Mouse (Mus musculus) hindbrain, embryonic 13.5 days (tissue): ENCODE results near the gene Olfr1451. TPM values are rescaled to one million over a fixed set of nuclear protein-coding genes. Genes with fewer than 3 reads are reported as not detected.
"Not testable (repeated sequence)": the region's sequence is repeated elsewhere in the genome, so short reads cannot be mapped to it uniquely, and the experiment has no call there.

Source experiments
- ATAC-seq: fragments of 200-750 bp; cut with Nextera tagmentation; 2 replicates; pipeline ENCODE4 v1.8.0; 2017; ENCODE audit warnings: moderate TSS enrichment; ENCODE audit not compliant: low FRiP score
- H3K27ac ChIP-seq: fragments of 300-500 bp; sonication (generic); 2 replicates; pipeline ENCODE4 v1.5.1; 2015; ENCODE audit warnings: inconsistent platforms, mild to moderate bottlenecking, moderate library complexity
- H3K27me3 ChIP-seq: fragments of 300-500 bp; sonication (generic); 2 replicates; pipeline ENCODE4 v1.6.1; 2015; ENCODE audit warnings: mild to moderate bottlenecking, inconsistent platforms
- H3K36me3 ChIP-seq: fragments of 300-500 bp; sonication (generic); 2 replicates; pipeline ENCODE4 v1.6.1; 2015; ENCODE audit warnings: mild to moderate bottlenecking, inconsistent platforms
- H3K4me1 ChIP-seq: fragments of 300-500 bp; sonication (generic); replicated peaks from 2 replicates; pipeline ENCODE4 v1.6.1; 2015; ENCODE audit warnings: inconsistent platforms
- H3K4me2 ChIP-seq: fragments of 300-500 bp; sonication (generic); 2 replicates; pipeline ENCODE4 v1.6.1; 2015; ENCODE audit warnings: inconsistent platforms, mild to moderate bottlenecking, moderate library complexity
- H3K4me3 ChIP-seq: fragments of 300-500 bp; sonication (generic); 2 replicates; pipeline ENCODE4 v1.5.1; 2015; ENCODE audit warnings: mild to moderate bottlenecking, inconsistent platforms
- H3K9ac ChIP-seq: fragments of 300-500 bp; sonication (generic); 2 replicates; pipeline ENCODE4 v1.6.1; 2015; ENCODE audit warnings: mild to moderate bottlenecking, inconsistent platforms
- H3K9me3 ChIP-seq: fragments of 300-500 bp; sonication (generic); 2 replicates; pipeline ENCODE4 v1.6.1; 2016; ENCODE audit warnings: inconsistent platforms
- WGBS: fragments of 180-500 bp; shearing (Covaris S2); methylation state at CpG from one replicate; pipeline ENCODE4 v1.1.7; 2015; 5-methylcytosine and 5-hydroxymethylcytosine counted together
- polyA plus RNA-seq: library from polyadenylated mRNA; unstranded; fragments of >200 nt; fragmentation: Nextera tagmentation; extraction: Ambion mirVana; gene quantifications from 2 replicates; pipeline ENCODE4 v1.2.1, GENCODE M21; 2015

The Olfr1451 gene
- polyA plus RNA-seq, result not detected in 2 replicates

DNA sequence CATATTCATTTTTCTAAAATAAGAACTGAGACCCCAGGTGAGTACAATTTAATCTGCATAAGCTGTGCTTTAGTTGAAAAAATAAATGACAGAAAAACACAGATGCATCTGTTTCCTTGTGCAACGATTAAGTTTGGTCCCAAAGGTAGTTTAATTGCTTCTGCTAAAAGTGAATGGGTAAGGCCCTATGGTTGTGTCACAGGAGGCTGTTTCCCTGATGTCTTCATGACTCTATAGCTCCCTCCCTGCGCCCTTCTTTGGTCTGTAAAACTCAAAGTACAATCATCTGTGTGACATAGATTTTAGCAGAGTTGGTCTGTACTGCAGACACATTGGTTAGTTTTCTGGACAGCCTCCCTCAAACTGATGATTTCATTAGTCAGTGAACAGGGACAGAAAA lies at the start of gene Olfr1451:
Gene Olfr1451 (plus strand): TSS at position 301 of the 400 bp plus-strand sequence.
- Histone ChIP-seq H3K4me2 (no peak within 1 kb of the TSS), H3K4me1 (no peaks in the 10 kb centered on the region), H3K27ac (no peak within 1 kb of the TSS), H3K36me3 (no peaks in the 10 kb centered on the region), H3K4me3 (no peak within 1 kb of the TSS), H3K9ac (no peak within 1 kb of the TSS), H3K9me3 (peaks cover 6% of the 10 kb centered on the region; the same call in 1 of the 2 replicates), H3K27me3 (no peaks in the 10 kb centered on the region)
- WGBS, result 73% methylated on average over 2 of the region's 2 CpGs
- ATAC-seq, result no peak

DNA sequence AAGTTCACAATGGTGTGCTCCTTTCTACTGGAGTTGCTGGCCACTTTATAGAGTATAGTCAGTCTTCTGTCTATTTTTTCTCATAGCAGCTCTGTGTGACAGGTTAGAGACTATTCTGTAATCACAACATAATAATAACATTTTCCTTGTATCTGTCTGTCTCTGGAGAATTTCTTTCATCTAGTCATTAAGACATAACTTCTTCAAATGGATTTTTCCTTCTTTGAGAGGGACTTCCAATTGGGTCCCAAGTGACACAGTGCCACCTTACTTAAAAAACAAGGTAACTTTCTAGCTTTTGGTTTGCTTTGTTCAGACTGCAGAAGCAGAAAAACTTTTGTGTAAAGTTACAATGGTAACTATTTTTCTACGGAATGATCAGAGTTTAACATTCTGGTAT lies 44.9 kb upstream of the Olfr1451 start, which contains the start of gene Olfr1450:
Gene Olfr1450 (plus strand): TSS at position 301 of the 400 bp plus-strand sequence.
- WGBS, result 91% methylated on average over 1 of the region's 1 CpGs
- no peak within 1 kb of the TSS for H3K4me3 ChIP-seq

DNA sequence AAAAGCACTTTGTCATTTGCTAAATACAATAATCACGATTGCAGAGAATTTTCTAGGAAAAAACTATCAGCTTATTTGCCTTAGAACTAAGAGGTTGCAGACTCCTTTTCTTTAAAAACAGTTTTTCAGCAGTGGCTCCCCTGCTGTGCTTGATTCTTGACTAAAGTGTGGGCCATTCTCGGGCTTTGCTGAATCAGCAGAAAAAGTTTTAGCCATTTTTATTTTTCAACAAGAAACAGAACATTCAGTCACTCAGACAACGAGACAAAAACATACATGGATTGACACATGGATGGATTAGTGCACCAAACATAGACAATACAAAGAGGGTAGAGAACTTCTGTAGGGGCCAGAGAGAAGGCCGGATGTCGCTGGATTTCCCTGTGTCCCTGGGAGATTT lies 24.7 kb upstream of the Olfr1451 start:
- not testable (repeated sequence) for H3K27ac ChIP-seq, H3K4me3 ChIP-seq, H3K9ac ChIP-seq, H3K4me1 ChIP-seq, H3K36me3 ChIP-seq, H3K27me3 ChIP-seq, ATAC-seq, H3K4me2 ChIP-seq
- H3K9me3 ChIP-seq, result peaks cover 12% of the 10 kb centered on the region; the same call in 1 of the 2 replicates
- WGBS, result 85% methylated on average over 5 of the region's 5 CpGs

More for the DNA sequence above, 44.9 kb upstream of the Olfr1451 start, which contains the start of gene Olfr1450:
- no peak within 1 kb of the TSS for H3K9ac ChIP-seq
- ATAC-seq, result no peak
- H3K9me3 ChIP-seq, result peaks cover 16% of the 10 kb centered on the region
- no peak within 1 kb of the TSS for H3K4me2 ChIP-seq
- H3K36me3 ChIP-seq, result no peaks in the 10 kb centered on the region
- no peak within 1 kb of the TSS for H3K27ac ChIP-seq
- no peaks in the 10 kb centered on the region for H3K27me3 ChIP-seq
- no peaks in the 10 kb centered on the region for H3K4me1 ChIP-seq

DNA sequence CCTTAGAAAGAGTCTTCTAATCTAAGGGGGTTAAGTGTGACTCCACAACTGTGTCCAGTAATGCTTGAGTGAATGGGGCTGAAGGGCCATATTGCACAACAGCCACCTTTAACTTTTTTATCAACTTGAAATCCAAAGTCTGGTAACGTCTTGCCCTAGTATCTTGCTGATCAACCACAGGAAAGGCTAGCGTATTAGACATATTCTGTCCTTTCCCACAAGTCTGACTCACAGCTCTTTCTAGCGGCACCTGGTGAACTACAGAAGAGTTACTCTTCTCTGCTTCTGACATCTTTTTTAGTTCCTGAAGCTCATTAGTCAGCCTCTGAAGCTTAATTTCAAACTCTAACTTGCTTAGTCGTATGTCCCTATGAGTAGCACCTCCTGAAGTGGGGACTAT lies 2.5 kb upstream of the Olfr1451 start:
- H3K27me3 ChIP-seq, result not testable (repeated sequence)
- 93% methylated on average over 4 of the region's 4 CpGs for WGBS

DNA sequence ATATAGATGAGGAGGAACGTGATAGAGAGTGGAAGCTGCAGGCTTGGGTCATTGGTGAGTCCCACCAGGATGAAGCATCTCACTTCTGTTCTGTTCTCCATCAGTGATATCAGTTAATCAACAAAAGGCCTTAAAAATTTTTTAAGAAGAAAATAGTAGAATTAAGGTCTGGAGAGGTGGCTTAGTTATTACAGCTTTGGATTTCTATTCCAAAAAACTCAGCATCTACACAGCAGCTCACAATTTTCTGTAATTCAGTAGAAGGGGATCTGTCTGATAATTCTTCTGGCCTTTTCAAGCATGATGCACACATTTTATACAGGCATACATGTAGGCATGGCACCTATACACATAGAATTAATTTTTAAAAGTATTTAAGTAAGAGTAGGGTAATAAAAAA lies 33.4 kb downstream of the Olfr1451 start, which contains the start of gene Olfr1453:
Gene Olfr1453 (minus strand): TSS at position 101 of the 400 bp plus-strand sequence.
- H3K4me3 ChIP-seq, result no peak within 1 kb of the TSS
- no peak within 1 kb of the TSS for H3K9ac ChIP-seq
- H3K4me1 ChIP-seq, result no peaks in the 10 kb centered on the region
- no peaks in the 10 kb centered on the region for H3K27me3 ChIP-seq
- WGBS, result 68% methylated on average over 1 of the region's 1 CpGs
- H3K4me2 ChIP-seq, result no peak within 1 kb of the TSS
- ATAC-seq, result no peak
- no peaks in the 10 kb centered on the region; the same call in 1 of the 2 replicates for H3K9me3 ChIP-seq
- no peaks in the 10 kb centered on the region for H3K36me3 ChIP-seq
- H3K27ac ChIP-seq, result no peak within 1 kb of the TSS

More for the DNA sequence above, 2.5 kb upstream of the Olfr1451 start:
- not testable (repeated sequence) for ATAC-seq, H3K4me2 ChIP-seq, H3K36me3 ChIP-seq, H3K9ac ChIP-seq, H3K27ac ChIP-seq, H3K4me1 ChIP-seq, H3K4me3 ChIP-seq, H3K9me3 ChIP-seq

Other genes with a start within 250 kb of the Olfr1451 start
- gene Cntf, start 229.4 kb upstream of the Olfr1451 start, polyA plus RNA-seq, result 1.2 and 1.6 TPM in 2 replicates
- gene Zfp91, start 198.9 kb upstream of the Olfr1451 start, polyA plus RNA-seq, result 14.7 and 15.8 TPM in 2 replicates
- 1.5 and 1.6 TPM in 2 replicates for gene Lpxn, start 198.8 kb upstream of the Olfr1451 start, polyA plus RNA-seq
- not detected in 2 replicates for gene Gm5244, start 148.3 kb upstream of the Olfr1451 start, polyA plus RNA-seq
- not detected in 2 replicates for gene Olfr1444, start 137.7 kb upstream of the Olfr1451 start, polyA plus RNA-seq
- not detected in 2 replicates for gene Olfr1445, start 111.2 kb upstream of the Olfr1451 start, polyA plus RNA-seq
- not detected in 2 replicates for gene Olfr1446, start 101.5 kb upstream of the Olfr1451 start, polyA plus RNA-seq
- not detected in 2 replicates for gene Olfr1447, start 91.3 kb upstream of the Olfr1451 start, polyA plus RNA-seq
- gene Olfr1448, start 70.6 kb upstream of the Olfr1451 start, polyA plus RNA-seq, result not detected in 2 replicates
- gene Olfr1449, start 64.2 kb upstream of the Olfr1451 start, polyA plus RNA-seq, result not detected in 2 replicates
- not detected in 2 replicates for gene Olfr1450, start 44.8 kb upstream of the Olfr1451 start, polyA plus RNA-seq
- gene Olfr1453, start 33.3 kb downstream of the Olfr1451 start, polyA plus RNA-seq, result not detected in 2 replicates
- not detected in 2 replicates for gene Olfr1454, start 65.6 kb downstream of the Olfr1451 start, polyA plus RNA-seq
- gene Olfr1457, start 102.9 kb downstream of the Olfr1451 start, polyA plus RNA-seq, result not detected in 2 replicates
- not detected in 2 replicates for gene Olfr1458, start 111.8 kb downstream of the Olfr1451 start, polyA plus RNA-seq
- gene Olfr1459, start 154.5 kb downstream of the Olfr1451 start, polyA plus RNA-seq, result not detected in 2 replicates
- gene Olfr1461, start 168.0 kb downstream of the Olfr1451 start, polyA plus RNA-seq, result not detected in 2 replicates
- not detected in 2 replicates for gene Olfr1462, start 190.7 kb downstream of the Olfr1451 start, polyA plus RNA-seq
- gene Olfr1463, start 236.3 kb downstream of the Olfr1451 start, polyA plus RNA-seq, result not detected in 2 replicates